Mouse (Mus musculus) midbrain, embryonic 12.5 days (tissue): ENCODE measurements at regions not wholly inside any gene's neighbourhood (a gene's known extent, or its start where the extent isn't known, plus 50 kb on each side); places are given as distances from the start of the nearest gene placed in this dataset.

Experiments
- ATAC-seq: fragments of 200-750 bp; cut with Nextera tagmentation; 2 replicates; pipeline ENCODE4 v1.8.0; 2017; ENCODE audit warnings: low read depth, moderate TSS enrichment, moderate library complexity; ENCODE audit not compliant: low FRiP score
- H3K27ac ChIP-seq: fragments of 300-500 bp; sonication (generic); replicated peaks from 2 replicates; pipeline ENCODE4 v1.5.1; 2016; ENCODE audit warnings: mild to moderate bottlenecking
- H3K27me3 ChIP-seq: fragments of 300-500 bp; sonication (generic); 2 replicates; pipeline ENCODE4 v1.6.1; 2016; ENCODE audit warnings: mild to moderate bottlenecking
- H3K36me3 ChIP-seq: fragments of 300-500 bp; sonication (generic); 2 replicates; pipeline ENCODE4 v1.6.1; 2016
- H3K4me1 ChIP-seq: fragments of 300-500 bp; sonication (generic); 2 replicates; pipeline ENCODE4 v1.6.1; 2016
- H3K4me2 ChIP-seq: fragments of 300-500 bp; sonication (generic); replicated peaks from 2 replicates; pipeline ENCODE4 v1.6.1; 2016; ENCODE audit warnings: mild to moderate bottlenecking, moderate library complexity
- H3K4me3 ChIP-seq: fragments of 300-500 bp; sonication (generic); 2 replicates; pipeline ENCODE4 v1.5.1; 2016; ENCODE audit warnings: mild to moderate bottlenecking
- H3K9ac ChIP-seq: fragments of 300-500 bp; sonication (generic); replicated peaks from 2 replicates; pipeline ENCODE4 v1.6.1; 2016; ENCODE audit warnings: mild to moderate bottlenecking, moderate library complexity
- H3K9me3 ChIP-seq: fragments of 300-500 bp; sonication (generic); 2 replicates; pipeline ENCODE4 v1.6.1; 2016; ENCODE audit warnings: mild to moderate bottlenecking
- WGBS: fragments of 180-500 bp; shearing (Covaris S2); methylation state at CpG from one replicate; pipeline ENCODE4 v1.1.7; 2016; 5-methylcytosine and 5-hydroxymethylcytosine counted together

- no peak overlapping the region for H3K27ac ChIP-seq
- WGBS = 14% methylated on average over 1 of the region's 1 CpGs
- no peak overlapping the region for H3K9ac ChIP-seq
- peak; percentile 89 for ATAC-seq
- H3K36me3 ChIP-seq = no peaks in the 10 kb centered on the region
- H3K4me1 ChIP-seq = no peaks in the 10 kb centered on the region
- no peaks in the 10 kb centered on the region for H3K27me3 ChIP-seq
- H3K4me2 ChIP-seq = no peak overlapping the region
- no peak overlapping the region for H3K4me3 ChIP-seq
- no peaks in the 10 kb centered on the region for H3K9me3 ChIP-seq
These were observed 165.4 kb upstream of the Pet2 start for GRCm38 (mm10) chrX:89574913-89575312.

- ATAC-seq = no peak
- no peak overlapping the region for H3K27ac ChIP-seq
- no peak overlapping the region for H3K4me3 ChIP-seq
- no peaks in the 10 kb centered on the region for H3K9me3 ChIP-seq
- H3K36me3 ChIP-seq = no peaks in the 10 kb centered on the region
- H3K9ac ChIP-seq = no peak overlapping the region
- H3K27me3 ChIP-seq = no peaks in the 10 kb centered on the region
- no peaks in the 10 kb centered on the region for H3K4me1 ChIP-seq
- H3K4me2 ChIP-seq = no peak overlapping the region
These were observed 149.8 kb upstream of the Pet2 start for GRCm38 (mm10) chrX:89559318-89559717.
